Mouse (Mus musculus) embryonic facial prominence, embryonic 14.5 days (tissue): ENCODE data around the gene Reln. TPM values are rescaled to one million over a fixed set of nuclear protein-coding genes. Genes with fewer than 3 reads are reported as not detected.

Source experiments
- ATAC-seq: fragments of 200-750 bp; cut with Nextera tagmentation; 2 replicates; pipeline ENCODE4 v1.8.0; 2017; ENCODE audit warnings: low read depth, moderate number of reproducible peaks, moderate TSS enrichment
- DNase-seq: peaks from one replicate; pipeline ENCODE4 v3.0.0-alpha.2; 2015; ENCODE audit warnings: low spot score
- H3K27ac ChIP-seq: fragments of 300-500 bp; sonication (generic); replicated peaks from 2 replicates; pipeline ENCODE4 v1.5.1; 2014; ENCODE audit warnings: low read depth, mild to moderate bottlenecking, low read length, moderate library complexity
- H3K27me3 ChIP-seq: fragments of 300-500 bp; sonication (generic); replicated peaks from 2 replicates; pipeline ENCODE4 v1.6.1; 2014; ENCODE audit warnings: low read length; ENCODE audit not compliant: control insufficient read depth, insufficient read depth
- H3K36me3 ChIP-seq: fragments of 300-500 bp; sonication (generic); 2 replicates; pipeline ENCODE4 v1.6.1; 2014; ENCODE audit warnings: low read length, mixed read lengths; ENCODE audit not compliant: control insufficient read depth, insufficient read depth
- H3K4me1 ChIP-seq: fragments of 300-500 bp; sonication (generic); 2 replicates; pipeline ENCODE4 v1.6.1; 2014; ENCODE audit warnings: antibody characterized with exemption, low read length; ENCODE audit not compliant: control insufficient read depth, insufficient read depth
- H3K4me2 ChIP-seq: fragments of 300-500 bp; sonication (generic); 2 replicates; pipeline ENCODE4 v1.6.1; 2014; ENCODE audit warnings: low read depth, mild to moderate bottlenecking, low read length, moderate library complexity, mixed read lengths
- H3K4me3 ChIP-seq: fragments of 300-500 bp; sonication (generic); 2 replicates; pipeline ENCODE4 v1.5.1; 2014; ENCODE audit warnings: low read depth, mild to moderate bottlenecking, low read length
- H3K9ac ChIP-seq: fragments of 300-500 bp; sonication (generic); 2 replicates; pipeline ENCODE4 v1.6.1; 2014; ENCODE audit warnings: low read depth, mild to moderate bottlenecking, low read length, moderate library complexity, mixed read lengths
- H3K9me3 ChIP-seq: fragments of 300-500 bp; sonication (generic); 2 replicates; pipeline ENCODE4 v1.6.1; 2016; ENCODE audit warnings: low read length; ENCODE audit not compliant: control insufficient read depth
- WGBS: fragments of 180-500 bp; shearing (Covaris S2); extraction: QIAGEN DNeasy Blood & Tissue Kit; methylation state at CpG from one replicate; pipeline ENCODE4 v1.1.7; 2014; 5-methylcytosine and 5-hydroxymethylcytosine counted together
- polyA plus RNA-seq: library from polyadenylated mRNA; unstranded; fragments of >200 nt; fragmentation: Nextera tagmentation; extraction: Ambion mirVana; gene quantifications from 2 replicates; pipeline ENCODE4 v1.2.1, GENCODE M21; 2014

Reln gene
- polyA plus RNA-seq, 1 experiment from 2014 or later: 7.6 TPM

DNA sequence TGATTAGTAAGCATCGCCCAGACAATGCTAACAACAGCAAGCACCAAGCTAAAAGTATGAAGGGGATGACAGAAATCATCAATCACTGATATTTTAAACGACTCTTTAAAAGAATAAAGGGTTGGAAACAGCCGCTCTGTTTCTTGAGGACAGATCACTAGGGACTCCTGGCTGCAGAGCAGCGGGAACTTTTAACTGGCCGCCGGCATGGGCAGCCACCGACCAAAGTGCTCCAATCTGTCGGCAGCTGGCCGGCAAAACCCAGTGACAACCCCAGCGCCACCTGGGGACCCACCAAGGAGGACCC is 1.0 kb downstream of the Reln start:
- no peak for DNase-seq
- no peaks in the 10 kb centered on the region for H3K36me3 ChIP-seq
- no peaks in the 10 kb centered on the region for H3K9me3 ChIP-seq
- 1% methylated on average over 10 of the region's 10 CpGs for WGBS
- H3K9ac ChIP-seq: no peak overlapping the region
- H3K27me3 ChIP-seq: peaks cover 83% of the 10 kb centered on the region
- peak overlapping the region; percentile 96 for H3K4me2 ChIP-seq
- H3K27ac ChIP-seq: no peak overlapping the region
- no peak for ATAC-seq
- H3K4me1 ChIP-seq: 0 out of 2 replicates have a peak, but pooled peaks cover 8% of the 10 kb centered on the region
- peak overlapping the region; percentile 54 for H3K4me3 ChIP-seq

DNA sequence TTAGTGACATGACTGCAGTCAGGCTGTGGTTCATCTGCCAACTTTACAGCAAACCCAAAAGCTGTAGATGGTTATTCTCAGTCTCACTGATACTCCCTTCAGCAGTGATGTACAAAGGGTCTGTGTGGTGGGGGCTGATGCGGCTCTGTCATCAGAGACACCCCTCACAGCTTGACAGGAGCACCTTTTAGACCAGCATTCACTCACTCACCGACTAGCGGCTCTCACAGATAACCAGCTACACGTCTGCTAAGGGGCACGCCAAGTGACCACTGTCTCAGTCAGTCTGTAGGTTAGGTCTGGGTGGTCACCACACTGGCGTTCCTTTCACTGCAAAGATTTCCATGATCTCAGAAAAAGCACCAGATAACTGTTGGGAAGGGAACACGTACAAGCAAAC is 2.0 kb downstream of the Reln start:
- Histone ChIP-seq H3K27me3 (peaks cover 75% of the 10 kb centered on the region), H3K4me2 (no peak overlapping the region), H3K36me3 (no peaks in the 10 kb centered on the region), H3K4me3 (no peak overlapping the region), H3K27ac (no peak overlapping the region), H3K9me3 (no peaks in the 10 kb centered on the region), H3K9ac (no peak overlapping the region), H3K4me1 (0 out of 2 replicates have a peak, but pooled peaks cover 8% of the 10 kb centered on the region)
- DNase-seq (no peak), ATAC-seq (no peak)
- 73% methylated on average over 7 of the region's 7 CpGs for WGBS

DNA sequence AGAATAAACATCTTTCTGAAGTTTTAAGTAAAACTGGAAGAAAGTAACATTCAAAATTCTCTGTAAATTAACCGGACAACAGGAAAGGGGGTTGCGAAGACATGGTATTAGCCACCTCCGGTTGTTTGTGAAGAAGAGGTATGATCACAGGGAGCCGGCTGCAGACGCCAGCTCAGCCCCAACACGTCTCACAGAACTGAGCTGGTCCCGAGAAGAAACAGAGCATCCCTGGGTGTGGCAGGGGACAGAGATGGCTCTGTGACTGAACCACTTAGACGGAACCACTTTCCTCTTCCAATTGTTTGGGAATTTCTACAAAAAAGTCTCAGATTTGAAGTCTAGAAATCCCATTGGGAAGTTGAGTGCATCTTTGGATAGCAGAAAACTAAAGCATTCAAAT is 3.5 kb downstream of the Reln start:
- no peak for DNase-seq
- 82% methylated on average over 8 of the region's 8 CpGs for WGBS
- no peak for ATAC-seq

DNA sequence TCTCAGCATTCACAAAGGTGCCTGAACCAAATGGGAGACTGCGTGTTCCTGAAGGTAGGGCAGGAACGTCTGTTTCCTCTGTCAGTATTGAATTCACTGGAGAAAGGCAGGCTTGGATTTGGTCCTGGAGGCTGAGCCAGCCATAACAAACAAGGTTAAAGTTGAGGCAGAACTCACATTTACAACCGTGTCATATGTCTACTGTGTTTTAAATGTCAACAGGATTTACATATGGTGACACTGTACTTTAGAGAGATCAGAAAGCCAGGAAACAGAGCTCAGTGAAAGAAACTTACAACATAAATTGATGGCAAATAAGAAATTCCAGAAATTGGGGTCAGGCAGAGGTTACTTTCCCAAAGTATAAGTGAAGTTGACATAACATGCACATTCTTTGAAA is 9.1 kb downstream of the Reln start:
- WGBS: 45% methylated on average over 3 of the region's 3 CpGs
- Histone ChIP-seq H3K9ac (no peak overlapping the region), H3K9me3 (peaks cover 5% of the 10 kb centered on the region; the same call in 1 of the 2 replicates), H3K27ac (no peak overlapping the region), H3K27me3 (peaks cover 6% of the 10 kb centered on the region), H3K36me3 (no peaks in the 10 kb centered on the region), H3K4me1 (no peaks in the 10 kb centered on the region), H3K4me3 (no peak overlapping the region), H3K4me2 (no peak overlapping the region)
- no peak for DNase-seq
- ATAC-seq: no peak

More for the DNA sequence above, 3.5 kb downstream of the Reln start:
- no peak overlapping the region for H3K9ac ChIP-seq
- H3K4me2 ChIP-seq: no peak overlapping the region
- H3K36me3 ChIP-seq: no peaks in the 10 kb centered on the region
- 0 out of 2 replicates have a peak, but pooled peaks cover 8% of the 10 kb centered on the region for H3K4me1 ChIP-seq
- H3K9me3 ChIP-seq: no peaks in the 10 kb centered on the region
- no peak overlapping the region for H3K4me3 ChIP-seq
- H3K27ac ChIP-seq: no peak overlapping the region
- H3K27me3 ChIP-seq: peaks cover 60% of the 10 kb centered on the region

DNA sequence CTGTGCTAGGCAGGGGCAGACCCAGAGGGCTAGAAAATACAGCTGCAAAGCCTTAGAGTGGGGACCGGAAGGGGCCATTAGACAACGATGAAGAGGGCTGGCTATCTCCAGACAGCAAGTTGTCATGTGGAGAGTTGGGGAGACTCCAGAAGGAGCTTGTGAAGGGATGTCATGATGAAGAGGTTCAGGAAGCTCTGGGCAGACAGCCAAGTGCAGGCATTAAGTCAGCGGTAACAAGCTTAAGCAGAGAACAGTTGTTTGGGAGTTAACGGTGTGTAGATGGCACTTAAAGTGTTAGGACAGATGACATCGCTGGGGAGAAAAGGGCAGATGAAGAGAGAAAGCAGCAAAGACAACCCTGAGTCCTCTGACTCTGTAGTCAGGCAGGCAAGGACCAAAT is 13.7 kb downstream of the Reln start:
- Histone ChIP-seq H3K9me3 (peaks cover 8% of the 10 kb centered on the region; the same call in 1 of the 2 replicates), H3K36me3 (no peaks in the 10 kb centered on the region), H3K27me3 (no peaks in the 10 kb centered on the region), H3K27ac (no peak overlapping the region), H3K9ac (no peak overlapping the region), H3K4me3 (no peak overlapping the region), H3K4me1 (no peaks in the 10 kb centered on the region), H3K4me2 (no peak overlapping the region)
- ATAC-seq: no peak
- WGBS: 70% methylated on average over 5 of the region's 5 CpGs
- peak; percentile 45 for DNase-seq

DNA sequence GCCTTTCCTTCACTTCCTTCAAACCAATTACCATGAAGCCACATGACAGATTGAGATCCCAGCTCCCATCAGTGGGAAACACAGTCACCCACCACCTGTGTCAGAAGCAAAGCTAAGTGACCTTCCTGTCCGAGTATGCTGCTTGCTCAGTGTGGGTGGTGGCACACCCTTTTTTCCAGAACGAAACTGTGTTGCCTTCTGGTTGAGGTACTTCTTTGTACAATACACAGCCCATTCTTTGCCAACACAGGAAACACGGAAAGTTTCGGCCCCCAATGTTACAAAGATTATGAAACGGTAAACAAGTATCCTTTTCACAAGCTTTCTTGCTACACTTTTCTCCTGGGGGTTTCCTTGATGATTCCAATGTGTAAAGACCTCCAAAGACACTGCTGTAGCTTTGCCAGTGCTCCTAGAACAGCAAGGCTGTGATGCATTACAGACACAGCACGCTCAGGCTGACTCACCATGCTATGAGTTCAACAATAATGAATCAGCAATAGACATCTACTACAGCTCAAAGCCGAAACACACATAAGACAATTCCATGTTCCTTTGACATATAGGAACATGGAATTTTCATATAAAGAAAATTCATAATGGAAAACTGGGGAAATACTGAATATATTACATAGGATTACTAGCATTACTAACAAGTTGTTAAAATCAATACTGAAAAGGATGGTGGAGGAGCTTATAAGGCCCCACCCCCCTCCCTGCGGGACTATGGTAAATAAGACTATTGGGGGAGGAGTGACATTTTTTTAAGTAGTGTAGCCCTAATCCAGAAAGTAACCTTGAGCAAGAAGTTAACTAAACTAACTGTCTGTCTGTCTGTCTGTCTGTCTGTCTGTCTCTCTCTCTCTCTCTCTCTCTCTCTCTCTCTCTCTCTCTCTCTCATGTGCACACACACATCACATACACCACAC is 15.8 kb downstream of the Reln start:
- ATAC-seq (no peak), DNase-seq (no peak)
- Histone ChIP-seq H3K4me2 (no peak overlapping the region), H3K27me3 (no peaks in the 10 kb centered on the region), H3K9me3 (peaks cover 6% of the 10 kb centered on the region; the same call in 1 of the 2 replicates), H3K36me3 (no peaks in the 10 kb centered on the region), H3K4me3 (no peak overlapping the region), H3K27ac (no peak overlapping the region), H3K9ac (no peak overlapping the region), H3K4me1 (no peaks in the 10 kb centered on the region)
- WGBS: 75% methylated on average over 8 of the region's 8 CpGs

- Histone ChIP-seq H3K4me1 (no peaks in the 10 kb centered on the region), H3K9ac (no peak overlapping the region), H3K9me3 (0 out of 2 replicates have a peak, but pooled peaks cover 3% of the 10 kb centered on the region), H3K4me3 (no peak overlapping the region), H3K36me3 (no peaks in the 10 kb centered on the region), H3K4me2 (no peak overlapping the region), H3K27ac (no peak overlapping the region), H3K27me3 (no peaks in the 10 kb centered on the region)
- 80% methylated on average over 3 of the region's 3 CpGs for WGBS
- DNase-seq (no peak), ATAC-seq (no peak)
Measured at GRCm38 (mm10) chr5:22327170-22327569, 17.3 kb downstream of the Reln start.

- H3K9ac ChIP-seq: no peak overlapping the region
- 0 out of 2 replicates have a peak, but pooled peaks cover 3% of the 10 kb centered on the region for H3K9me3 ChIP-seq
- no peak overlapping the region for H3K27ac ChIP-seq
- no peaks in the 10 kb centered on the region for H3K36me3 ChIP-seq
- no peaks in the 10 kb centered on the region for H3K4me1 ChIP-seq
- no peak overlapping the region for H3K4me2 ChIP-seq
- WGBS: 89% methylated on average over 1 of the region's 1 CpGs
- H3K4me3 ChIP-seq: no peak overlapping the region
- no peak for DNase-seq
- H3K27me3 ChIP-seq: no peaks in the 10 kb centered on the region
- no peak for ATAC-seq
Measured at GRCm38 (mm10) chr5:22323801-22324200, 20.7 kb downstream of the Reln start.

GRCm38 (mm10) chr5:22317807-22318206 is 26.7 kb downstream of the Reln start:
- WGBS: 91% methylated on average over 1 of the region's 1 CpGs
- no peaks in the 10 kb centered on the region for H3K4me1 ChIP-seq
- DNase-seq: no peak

More at GRCm38 (mm10) chr5:22317807-22318206, 26.7 kb downstream of the Reln start:
- H3K27ac ChIP-seq: no peak overlapping the region
- H3K9me3 ChIP-seq: no peaks in the 10 kb centered on the region
- H3K36me3 ChIP-seq: no peaks in the 10 kb centered on the region
- H3K9ac ChIP-seq: no peak overlapping the region
- H3K4me3 ChIP-seq: no peak overlapping the region
- no peaks in the 10 kb centered on the region for H3K27me3 ChIP-seq
- H3K4me2 ChIP-seq: no peak overlapping the region
- ATAC-seq: no peak
